Mouse (Mus musculus) ES-E14 (cell line): ENCODE measurements around the gene Tmtc4. TPM values are rescaled to one million over a fixed set of nuclear protein-coding genes. Genes with fewer than 3 reads are reported as not detected.

ENCODE experiments used
- DNase-seq: peaks from one replicate; pipeline ENCODE4 v3.0.0-alpha.2; 2013; ENCODE audit warnings: low read depth, low spot score
- H3K27ac ChIP-seq: 2 replicates; pipeline ENCODE4 v1.5.1; 2012; ENCODE audit warnings: low read depth, mild to moderate bottlenecking, low read length, moderate library complexity, mixed read lengths; ENCODE audit not compliant: poor library complexity, insufficient read depth, severe bottlenecking
- H3K36me3 ChIP-seq: 2 replicates; pipeline ENCODE4 v1.6.1; 2012; ENCODE audit warnings: mild to moderate bottlenecking, low read length, moderate library complexity, mixed read lengths; ENCODE audit not compliant: control insufficient read depth, poor library complexity, insufficient read depth, severe bottlenecking
- H3K4me1 ChIP-seq, 2 experiments: fragments of 150-350 bp in 1 of 2; sonication (generic) in 1 of 2; 2 replicates each; pipeline ENCODE4 v1.6.1; 2012; ENCODE audit warnings: low read length in 2 of 2, mild to moderate bottlenecking in 1 of 2, mixed read lengths in 1 of 2; ENCODE audit not compliant: control insufficient read depth in 2 of 2, insufficient read depth in 2 of 2, poor library complexity in 1 of 2
- H3K4me3 ChIP-seq, 2 experiments: fragments of 150-350 bp in 1 of 2; sonication (generic) in 1 of 2; 2 replicates each; pipeline ENCODE4 v1.5.1; 2012; ENCODE audit warnings: low read length in 2 of 2, low read depth in 1 of 2, mild to moderate bottlenecking in 1 of 2, mixed read lengths in 1 of 2; ENCODE audit not compliant: insufficient read depth in 1 of 2, poor library complexity in 1 of 2, severe bottlenecking in 1 of 2
- H3K9ac ChIP-seq: 2 replicates; pipeline ENCODE4 v1.6.1; 2012; ENCODE audit warnings: low read depth, mild to moderate bottlenecking, low read length, mixed read lengths; ENCODE audit not compliant: poor library complexity, insufficient read depth, severe bottlenecking
- H3K9me3 ChIP-seq: fragments of 150-350 bp; sonication (generic); 2 replicates; pipeline ENCODE4 v1.6.1; 2012; ENCODE audit warnings: low read depth, mild to moderate bottlenecking, low read length; ENCODE audit not compliant: control insufficient read depth, insufficient read depth
- CHD2 ChIP-seq: IDR thresholded peaks from 2 replicates; pipeline ENCODE4 v1.6.1; 2014; ENCODE audit warnings: mild to moderate bottlenecking, low read depth, low read length, inconsistent platforms
- HCFC1 ChIP-seq: IDR thresholded peaks from 2 replicates; pipeline ENCODE4 v1.6.1; 2012; ENCODE audit warnings: low read length, inconsistent platforms, borderline replicate concordance; ENCODE audit not compliant: insufficient read depth
- MAFK ChIP-seq: IDR thresholded peaks from 2 replicates; pipeline ENCODE4 v1.6.1; 2014; ENCODE audit warnings: mild to moderate bottlenecking, low read depth, low read length, inconsistent platforms; ENCODE audit not compliant: insufficient read depth
- ZC3H11A ChIP-seq: IDR thresholded peaks from 2 replicates; pipeline ENCODE4 v1.6.1; 2012; ENCODE audit warnings: low read depth, mild to moderate bottlenecking, inconsistent platforms, low read length, borderline replicate concordance
- ZNF384 ChIP-seq: IDR thresholded peaks from 2 replicates; pipeline ENCODE4 v1.6.1; 2012; ENCODE audit warnings: low read depth, low read length, inconsistent platforms
- in situ Hi-C, 2 experiments: fragments of 600-800 bp; cut with MboI; formaldehyde crosslinking; loops; one replicate each; pipeline ENCODE4 v1.15.1; 2025; ENCODE audit warnings: low sequenced_read_pairs in 2 of 2, inconsistent platforms in 1 of 2; ENCODE audit not compliant: unreplicated experiment in 2 of 2
- total RNA-seq: library from RNA; depleted of rRNA; stranded (reverse); fragments of 300-350 nt; gene quantifications from 2 replicates; pipeline ENCODE4 v1.2.3, GENCODE M21; 2012

The Tmtc4 gene
- total RNA-seq, 1 experiment = 9.6 TPM

DNA sequence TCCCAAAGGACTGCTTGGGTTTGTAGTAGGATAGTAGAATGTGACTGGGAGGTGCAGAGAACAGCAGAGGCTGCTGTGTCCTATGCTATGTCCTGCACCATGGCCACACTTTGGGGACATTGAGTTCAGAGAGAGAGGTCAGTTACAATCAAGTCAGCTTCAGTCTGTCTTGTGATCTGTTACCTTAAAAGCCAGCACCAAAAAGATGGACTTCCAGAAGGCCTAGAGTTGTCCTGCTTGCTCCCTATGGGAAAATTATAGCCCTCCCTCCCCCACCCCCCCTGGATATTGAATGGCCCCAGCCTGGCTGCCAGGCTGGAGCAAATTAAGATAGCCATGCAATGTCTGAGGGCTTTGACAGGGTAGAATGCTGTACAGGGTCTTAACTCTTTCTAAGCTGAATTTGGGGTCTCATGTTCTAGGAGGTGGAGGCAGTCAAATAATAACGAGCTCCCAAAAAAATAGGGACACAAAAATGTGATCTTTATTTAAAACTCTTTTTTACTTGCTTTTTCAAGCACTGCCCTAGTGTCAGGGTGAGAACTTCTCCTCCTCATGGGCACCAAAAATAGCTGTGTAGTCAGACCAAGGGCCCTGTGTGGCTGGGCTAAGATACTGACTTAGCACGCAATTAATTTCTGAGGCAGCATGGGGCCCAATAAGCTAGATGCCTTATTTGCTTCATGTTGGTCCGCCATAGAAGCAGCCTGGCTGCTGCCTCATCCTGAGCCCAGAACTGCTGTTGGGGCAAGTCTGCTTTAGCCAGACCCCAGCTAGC, 95.9 kb downstream of the Tmtc4 start:
- TF ChIP-seq ZNF384 = no peak
- TF ChIP-seq MAFK = no peak
- no peak for TF ChIP-seq ZC3H11A
- no peak for TF ChIP-seq CHD2
- no peak for TF ChIP-seq HCFC1
- Histone ChIP-seq H3K4me3 (no peak overlapping the region), H3K36me3 (peaks cover 4% of the 10 kb centered on the region; the same call in 1 of the 2 replicates), H3K4me1 (no peaks in the 10 kb centered on the region), H3K27ac (no peak overlapping the region), H3K9ac (no peak overlapping the region), H3K9me3 (no peaks in the 10 kb centered on the region)
- in situ Hi-C loops = loop anchor here in 1 of 2 experiments (25.0 kb wide), 2 partner anchors 676 to 826 kb away; no protein-coding TSS in a partner anchor
- no peak for DNase-seq

DNA sequence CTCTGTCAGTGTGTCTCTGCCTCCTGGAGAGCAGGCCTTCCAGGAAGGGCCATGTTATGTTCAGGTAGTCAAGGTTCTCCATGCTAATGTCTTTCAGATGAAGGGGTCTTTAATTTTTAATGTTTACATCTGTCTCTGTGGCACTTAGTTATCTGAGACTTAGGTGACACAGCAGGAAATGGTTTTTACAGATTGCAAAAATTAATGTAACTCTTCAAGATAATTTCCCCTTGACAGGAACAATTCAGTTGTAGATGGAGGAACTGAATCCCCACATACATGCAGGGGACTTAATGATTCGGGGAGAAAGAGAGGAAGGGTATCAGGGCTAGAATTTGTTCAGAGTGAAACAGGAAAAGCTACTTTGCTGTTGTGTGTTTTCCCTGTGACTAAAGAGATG, 96.6 kb downstream of the Tmtc4 start:
- Histone ChIP-seq H3K27ac (no peak overlapping the region), H3K4me3 (no peak overlapping the region), H3K4me1 (no peaks in the 10 kb centered on the region), H3K36me3 (peaks cover 4% of the 10 kb centered on the region; the same call in 1 of the 2 replicates), H3K9ac (no peak overlapping the region), H3K9me3 (no peaks in the 10 kb centered on the region)
- in situ Hi-C loops = loop anchor here in 1 of 2 experiments (25.0 kb wide), 2 partner anchors 675 to 825 kb away; no protein-coding TSS in a partner anchor
- no peak for DNase-seq
- TF ChIP-seq ZC3H11A (no peak), MAFK (no peak)

DNA sequence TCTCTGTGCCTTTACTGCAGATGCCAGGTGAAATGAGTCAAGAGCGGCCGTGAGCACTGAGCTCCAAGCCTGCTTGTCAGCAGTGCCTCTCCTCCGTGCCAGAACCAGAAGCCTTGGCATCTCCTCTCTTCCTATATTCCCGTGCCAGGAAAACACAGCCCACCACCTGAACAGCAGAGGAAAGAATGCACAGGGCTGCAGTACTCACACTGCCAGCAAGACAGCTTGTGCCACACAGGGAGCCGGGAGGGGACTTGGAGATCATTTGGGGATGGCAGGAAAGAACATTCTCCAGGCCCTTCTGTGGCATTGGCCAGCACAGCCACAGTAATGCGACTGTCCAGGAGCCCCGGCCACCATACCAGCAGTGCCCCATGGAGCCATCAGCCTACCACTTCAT, 97.9 kb downstream of the Tmtc4 start:
- Histone ChIP-seq H3K4me3 (no peak overlapping the region), H3K9ac (no peak overlapping the region), H3K27ac (no peak overlapping the region), H3K4me1 (no peaks in the 10 kb centered on the region), H3K9me3 (no peaks in the 10 kb centered on the region), H3K36me3 (no peaks in the 10 kb centered on the region)
- DNase-seq = no peak
- in situ Hi-C loops = loop anchor here in 1 of 2 experiments (25.0 kb wide), 2 partner anchors 674 to 824 kb away; no protein-coding TSS in a partner anchor
- TF ChIP-seq CHD2 (no peak), MAFK (no peak), HCFC1 (no peak), ZNF384 (no peak), ZC3H11A (no peak)

GRCm38 (mm10) chr14:122883821-122884584, 99.8 kb downstream of the Tmtc4 start:
- Histone ChIP-seq H3K4me1 (no peaks in the 10 kb centered on the region), H3K27ac (no peak overlapping the region), H3K9ac (no peak overlapping the region), H3K9me3 (no peaks in the 10 kb centered on the region), H3K36me3 (no peaks in the 10 kb centered on the region), H3K4me3 (no peak overlapping the region)
- in situ Hi-C loops = loop anchor here in 1 of 2 experiments (25.0 kb wide), 2 partner anchors 672 to 822 kb away; no protein-coding TSS in a partner anchor
- no peak for DNase-seq
- TF ChIP-seq MAFK (no peak), CHD2 (no peak), HCFC1 (no peak), ZC3H11A (no peak), ZNF384 (no peak)
